Mouse (Mus musculus) E14TG2a.4 (cell line): ENCODE data around the gene Card11.

Experiments used
- CTCF ChIP-seq: conservative IDR thresholded peaks from 2 replicates; pipeline ENCODE4 v1.5.1; 2014; ENCODE audit warnings: low read length
- NANOG ChIP-seq: IDR thresholded peaks from 2 replicates; pipeline ENCODE4 v1.6.1; 2014; ENCODE audit warnings: borderline replicate concordance, low read length, mixed read lengths

GRCm38 (mm10) chr5:140880151-140880550, 120.2 kb downstream of the Card11 start:
- TF ChIP-seq CTCF (no peak), NANOG (no peak)
